Mouse (Mus musculus) heart, postnatal 14 days (tissue): Measurements from ENCODE around the gene Slc41a2. TPM values are rescaled to one million over a fixed set of nuclear protein-coding genes. Genes with fewer than 3 reads are reported as not detected.

Experiments
- DNase-seq, 2 experiments: peaks; one replicate each; pipeline ENCODE4 v3.0.0; 2021 to 2022
- intact Hi-C: fragments of 180-260 bp; cut with DNase I; formaldehyde crosslinking; loops from one replicate; pipeline ENCODE4 v1.15.1; 2025
- total RNA-seq, 2 experiments: library from RNA; stranded (reverse); gene quantifications; 2 replicates each; pipeline ENCODE4 v1.2.3; 2021

Gene Slc41a2
- total RNA-seq, 2 experiments from 2014 or later: 0.84 to 1.5 TPM

GRCm38 (mm10) chr10:83197690-83198336, 139.9 kb downstream of the Slc41a2 start:
- intact Hi-C loops: loop anchor here (2.0 kb wide), 1 partner anchor 289 kb away; no protein-coding TSS in a partner anchor

DNA sequence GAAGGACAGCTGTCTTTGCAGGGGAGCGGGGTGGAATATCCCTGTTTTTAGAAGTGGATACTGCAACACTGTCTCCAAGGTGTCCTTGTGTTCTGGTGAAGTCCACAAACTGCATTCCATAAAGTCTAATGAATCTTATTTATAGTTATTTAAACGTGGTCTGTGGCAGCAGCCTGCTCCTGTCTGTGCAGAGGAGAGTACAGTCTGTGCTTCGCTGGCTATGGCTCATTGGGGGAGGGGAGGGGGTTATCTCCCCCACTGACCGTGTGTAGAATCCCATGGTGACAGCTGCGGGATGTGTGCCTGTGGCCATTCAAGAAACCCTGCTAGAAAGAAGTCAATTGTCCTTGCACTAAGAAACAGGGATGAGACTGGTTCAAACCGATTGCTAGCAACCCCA, 145.7 kb downstream of the Slc41a2 start:
- intact Hi-C loops: loop anchor here (5.0 kb wide), 1 partner anchor 205 kb away; the partner anchor contains the start of gene Chst11
- DNase-seq: no peak

More at GRCm38 (mm10) chr10:83197690-83198336, 139.9 kb downstream of the Slc41a2 start:
- peak; percentile 72 to 85 for DNase-seq

- intact Hi-C loops: loop anchor here (5.0 kb wide), 1 partner anchor 204 kb away; the partner anchor contains the start of gene Chst11
- no peak for DNase-seq
Measured at GRCm38 (mm10) chr10:83191476-83191875, 146.2 kb downstream of the Slc41a2 start.

DNA sequence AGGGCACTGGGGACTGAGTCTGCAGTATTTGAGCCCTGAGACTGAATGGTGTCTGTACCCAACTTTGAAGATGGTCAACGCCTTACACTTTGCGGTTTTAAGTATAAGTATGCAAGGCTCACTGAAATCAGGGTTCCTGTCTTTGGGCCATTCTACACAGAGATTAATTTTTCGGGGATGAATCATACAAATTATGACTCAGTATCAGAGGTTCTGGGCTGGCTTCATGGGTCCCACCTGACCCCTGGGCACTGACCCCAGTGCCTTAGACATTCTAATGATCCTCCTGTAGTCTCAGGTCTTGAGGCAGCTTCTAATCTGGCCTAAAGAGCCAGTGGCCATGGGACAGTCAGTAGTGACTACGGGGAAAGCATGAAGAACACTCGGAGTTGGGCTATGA, 148.6 kb downstream of the Slc41a2 start:
- DNase-seq: no peak
- intact Hi-C loops: no loop called here

DNA sequence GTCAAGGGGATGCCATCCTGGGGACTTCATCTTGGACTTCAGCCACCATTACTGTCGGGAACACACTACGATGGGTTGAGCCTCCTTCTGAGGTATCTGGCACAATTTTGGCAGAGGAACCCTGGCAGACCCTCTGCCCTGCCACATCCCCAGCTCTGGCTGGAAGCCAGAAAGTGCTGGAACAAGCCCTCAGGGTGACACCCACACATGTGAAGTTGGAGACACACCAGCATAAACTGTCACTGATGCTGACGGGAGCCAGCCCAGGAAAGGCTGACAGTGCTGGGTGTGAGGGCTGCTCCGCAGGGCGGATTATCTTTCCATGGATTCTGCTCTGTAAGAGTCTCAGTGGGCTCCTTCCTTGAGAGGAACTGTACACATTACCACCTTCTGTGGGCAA, 150.7 kb downstream of the Slc41a2 start:
- DNase-seq: no peak
- intact Hi-C loops: no loop called here

DNA sequence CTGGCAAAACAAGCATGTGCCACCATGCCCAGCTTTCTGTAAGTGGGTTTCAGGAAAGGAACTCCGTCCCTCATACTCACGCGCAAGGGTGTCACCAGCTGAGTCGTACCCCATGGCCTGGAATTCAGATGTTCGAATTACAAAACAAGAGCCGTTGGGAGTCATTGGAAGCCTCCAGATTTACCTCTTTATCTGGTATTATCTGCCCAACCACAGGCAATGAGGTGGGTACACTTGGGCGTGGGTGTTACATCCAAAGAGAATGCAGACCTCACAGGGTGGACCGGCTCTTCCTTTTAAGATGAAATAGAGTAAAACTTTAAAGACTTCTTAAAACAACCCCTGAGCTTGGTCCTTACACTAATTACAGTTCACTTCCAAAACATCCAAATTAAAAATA, 151.5 kb downstream of the Slc41a2 start:
- intact Hi-C loops: no loop called here

DNA sequence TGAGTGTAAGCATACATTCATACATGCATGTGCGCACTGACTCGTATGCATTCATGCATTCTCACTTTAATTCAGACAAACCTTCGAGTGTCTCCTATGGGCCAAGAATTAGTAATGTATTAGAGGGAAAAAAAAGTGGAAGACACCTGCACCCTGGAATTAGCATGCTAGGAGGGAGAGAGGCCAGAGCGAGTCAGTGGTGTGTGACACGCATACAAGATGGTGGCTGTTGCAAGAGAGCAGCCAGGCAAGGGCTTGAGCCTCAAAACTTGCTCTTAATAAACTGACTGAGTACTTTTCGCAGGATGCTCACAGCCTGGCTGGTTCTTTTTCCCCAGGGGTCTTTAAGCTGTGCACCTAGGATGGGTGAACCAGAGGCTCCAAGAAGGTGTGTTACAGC, 152.6 kb downstream of the Slc41a2 start:
- DNase-seq: no peak
- intact Hi-C loops: no loop called here

More for the DNA sequence above, 151.5 kb downstream of the Slc41a2 start:
- DNase-seq: no peak

DNA sequence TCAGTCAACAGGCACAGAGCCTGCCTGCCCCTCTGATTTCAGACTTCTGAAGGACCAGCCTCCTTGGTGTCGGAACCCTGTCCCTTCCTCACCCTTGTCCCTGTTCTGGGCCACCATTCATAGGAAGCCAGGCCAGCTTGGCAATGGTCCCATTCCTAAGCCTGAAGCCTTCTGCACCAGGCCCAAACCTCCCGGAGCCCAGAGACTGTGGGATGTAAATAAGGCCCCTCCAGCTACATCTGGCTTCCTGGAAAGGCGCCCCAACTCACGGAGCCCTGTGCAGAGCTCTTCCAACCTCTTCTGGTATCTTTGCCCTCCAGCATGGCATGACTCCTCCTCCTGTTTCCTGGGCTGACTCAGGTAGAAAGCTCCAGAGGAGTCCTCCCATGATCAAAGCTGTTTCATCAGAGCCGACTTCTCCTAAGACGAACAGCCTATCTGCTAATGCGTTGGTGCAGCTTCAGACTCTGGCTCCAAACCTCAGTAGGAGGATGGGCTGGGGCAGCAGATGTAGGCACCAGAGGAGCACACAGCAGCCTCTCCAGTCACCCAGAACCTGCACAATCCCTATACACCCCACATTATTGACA, 153.1 kb downstream of the Slc41a2 start:
- peak; percentile 41 to 59 for DNase-seq
- intact Hi-C loops: loop anchor here (5.0 kb wide), 1 partner anchor 202 kb away; no protein-coding TSS in a partner anchor

- no peak for DNase-seq
- intact Hi-C loops: loop anchor here (2.0 to 5.0 kb wide), 2 partner anchors 202 to 275 kb away; no protein-coding TSS in a partner anchor
Measured at GRCm38 (mm10) chr10:83183634-83184479, 153.8 kb downstream of the Slc41a2 start.

DNA sequence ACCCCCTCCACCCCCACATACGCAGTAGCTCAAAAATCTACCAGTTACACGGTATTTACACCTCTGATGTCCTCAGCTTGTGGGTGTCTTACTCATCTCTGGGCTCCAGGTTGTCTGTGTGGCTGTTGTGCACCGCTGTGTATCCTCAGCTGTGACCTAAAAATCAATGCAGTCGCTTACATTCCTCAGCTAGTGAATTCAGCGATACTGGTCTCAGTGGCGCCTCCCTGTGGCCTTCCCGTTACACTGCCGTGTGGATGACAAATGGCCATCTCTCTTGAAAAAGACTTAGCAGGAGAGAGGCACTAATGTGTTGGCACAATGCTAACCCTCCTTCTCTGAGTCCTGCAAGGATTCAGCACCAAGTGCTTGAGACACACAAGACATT, 155.1 kb downstream of the Slc41a2 start:
- intact Hi-C loops: loop anchor here (2.0 to 5.0 kb wide), 2 partner anchors 200 to 274 kb away; no protein-coding TSS in a partner anchor
- DNase-seq: peak; percentile 54 to 74

DNA sequence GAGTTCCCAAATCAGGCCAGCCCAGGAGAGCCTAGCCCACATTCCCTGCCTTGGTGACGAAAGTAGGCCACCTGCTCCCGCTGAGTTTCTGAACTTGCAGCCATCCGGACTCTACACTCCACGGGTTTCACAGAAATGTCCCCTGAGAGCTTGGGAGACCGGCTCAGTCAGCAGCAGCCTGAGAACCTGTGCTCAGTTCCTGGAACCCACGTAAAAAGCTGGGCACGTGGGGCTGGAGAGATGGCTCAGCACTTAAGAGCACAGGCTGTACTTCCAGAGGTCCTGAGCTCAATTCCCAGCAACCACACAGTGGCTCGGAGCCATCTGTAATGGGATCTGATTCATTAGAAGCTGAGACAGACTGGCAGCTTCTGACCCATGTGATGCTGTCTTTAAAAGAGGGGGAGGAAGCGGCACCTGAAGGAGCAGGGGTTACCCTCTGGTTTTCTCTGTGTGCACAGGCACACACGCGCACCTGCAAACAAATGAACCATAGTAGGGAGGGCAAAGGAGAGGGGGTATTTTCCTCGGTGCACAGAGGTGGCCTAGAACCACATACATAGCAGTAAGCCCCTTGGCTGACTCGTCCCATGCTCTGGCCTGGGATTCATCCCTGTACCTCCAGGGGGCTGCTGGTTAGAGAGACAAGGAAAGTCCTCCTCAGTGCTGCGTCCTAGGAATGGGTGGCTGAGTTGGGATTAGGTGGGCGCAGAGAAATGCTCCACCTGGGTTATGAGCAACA, 155.7 kb downstream of the Slc41a2 start:
- intact Hi-C loops: loop anchor here (2.0 to 5.0 kb wide), 2 partner anchors 200 to 273 kb away; no protein-coding TSS in a partner anchor
- DNase-seq: no peak

Other genes starting within 250 kb of the Slc41a2 start
- gene D10Wsu102e, start 22.3 kb upstream of the Slc41a2 start, total RNA-seq: under 1 TPM; 0.66 to 0.67 TPM
- gene Aldh1l2, start 196.3 kb upstream of the Slc41a2 start, total RNA-seq: 10 to 100 TPM; 22.8 to 26.5 TPM
- 10 to 100 TPM; 14.4 to 15.5 TPM for gene Washc4, start 205.9 kb upstream of the Slc41a2 start, total RNA-seq